Mouse (Mus musculus) liver, adult 2 months (tissue): ENCODE results near the gene Mef2d.

ENCODE experiments used
- CTCF ChIP-seq: fragments of 200-500 bp; IDR thresholded peaks from 2 replicates; pipeline ENCODE4 v1.5.1; 2011; ENCODE audit warnings: low read depth, low read length, control low read depth
- POLR2A ChIP-seq: fragments of 200-500 bp; IDR thresholded peaks from 2 replicates; pipeline ENCODE4 v1.6.1; 2011; ENCODE audit warnings: low read length, control low read depth; ENCODE audit not compliant: insufficient read depth; ENCODE audit errors: extremely low read depth

DNA sequence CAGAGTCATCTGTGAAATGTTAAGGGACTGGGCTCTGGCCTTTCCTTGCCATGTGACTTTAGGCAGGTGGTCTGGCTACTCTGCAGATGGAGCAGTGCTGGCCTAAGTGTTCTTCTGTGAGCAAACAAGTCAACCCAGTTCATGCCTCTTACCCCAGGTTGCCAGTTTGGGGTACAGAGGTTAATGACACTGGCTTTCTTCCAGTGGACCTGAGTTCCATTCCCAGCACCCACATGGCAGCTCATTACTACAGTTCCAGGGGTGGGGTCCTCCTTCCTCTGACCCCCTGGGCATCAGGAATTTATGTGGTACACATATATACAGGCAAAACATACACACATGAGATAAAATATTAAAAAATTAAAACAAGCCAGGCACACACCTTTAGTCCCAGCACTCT is 14.6 kb downstream of the Mef2d start:
- TF ChIP-seq CTCF (no peak), POLR2A (no peak)
